Mouse (Mus musculus) spleen, adult 2 months (tissue): ENCODE measurements at regions not wholly inside any gene's neighbourhood (a gene's known extent, or its start where the extent isn't known, plus 50 kb on each side); places are given as distances from the start of the nearest gene placed in this dataset.

Source experiments
- CTCF ChIP-seq: fragments of 200-500 bp; IDR thresholded peaks from 2 replicates; pipeline ENCODE4 v1.5.1; 2011; ENCODE audit warnings: mild to moderate bottlenecking, inconsistent platforms; ENCODE audit not compliant: insufficient read depth, insufficient read length, insufficient replicate concordance; ENCODE audit errors: extremely low read depth
- POLR2A ChIP-seq: fragments of 200-500 bp; IDR thresholded peaks from 2 replicates; pipeline ENCODE4 v1.6.1; 2011; ENCODE audit warnings: low read depth, low read length, inconsistent platforms

GRCm38 (mm10) chr15:67364099-67364756, 863.5 kb upstream of the Lrrc6 start:
- TF ChIP-seq CTCF (no peak), POLR2A (no peak)
